Mouse (Mus musculus) myocyte (in vitro differentiated cells): ENCODE data around the gene Acer3.

Experiments used
- E2F4 ChIP-seq: IDR thresholded peaks from one replicate; pipeline ENCODE4 v1.6.1; 2011; ENCODE audit warnings: mild to moderate bottlenecking, control low read depth, moderate library complexity; ENCODE audit not compliant: insufficient read depth
- MAX ChIP-seq: IDR thresholded peaks from one replicate; pipeline ENCODE4 v1.6.1; 2011; ENCODE audit warnings: low read depth, mild to moderate bottlenecking, control low read depth
- MYOD1 ChIP-seq, 3 experiments: IDR thresholded peaks; one replicate each; pipeline ENCODE4 v1.6.1; 2011; ENCODE audit warnings: control low read depth in 2 of 3, low read depth in 2 of 3, mild to moderate bottlenecking in 2 of 3, moderate library complexity in 1 of 3; ENCODE audit not compliant: insufficient read length in 2 of 3, control insufficient read depth in 1 of 3
- POLR2A ChIP-seq: IDR thresholded peaks from one replicate; pipeline ENCODE4 v1.6.1; 2011; ENCODE audit warnings: low read depth, mild to moderate bottlenecking, control low read depth, moderate library complexity; ENCODE audit not compliant: insufficient read length
- POLR2AphosphoS2 ChIP-seq: IDR thresholded peaks from one replicate; pipeline ENCODE4 v1.6.1; 2011; ENCODE audit warnings: low read depth, control low read depth; ENCODE audit not compliant: insufficient read length
- TCF12 ChIP-seq: IDR thresholded peaks from one replicate; pipeline ENCODE4 v1.6.1; 2011; ENCODE audit warnings: mild to moderate bottlenecking, control low read depth; ENCODE audit not compliant: poor library complexity, insufficient read depth, severe bottlenecking
- USF1 ChIP-seq: IDR thresholded peaks from one replicate; pipeline ENCODE4 v1.6.1; 2011; ENCODE audit warnings: low read depth, mild to moderate bottlenecking, control low read depth, moderate library complexity

DNA sequence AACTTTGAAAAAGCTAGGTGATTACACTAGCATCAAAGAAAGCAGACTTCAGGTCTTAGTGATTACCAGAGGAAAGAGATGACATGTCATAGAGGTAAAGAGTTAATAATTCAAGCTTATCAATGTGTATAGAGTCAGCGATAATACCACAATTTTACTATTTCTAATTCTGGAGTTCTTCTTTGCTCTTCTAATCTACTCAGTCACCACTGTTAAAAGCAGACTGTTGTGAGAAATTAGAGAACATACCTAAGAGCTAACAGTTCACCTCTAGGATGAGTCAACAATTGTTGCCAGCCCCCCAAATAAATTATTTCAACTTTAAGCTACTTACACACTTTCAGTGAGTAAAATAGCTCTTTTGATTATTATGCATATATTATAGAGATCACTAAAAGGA, 28.1 kb downstream of the Acer3 start:
- no peak for TF ChIP-seq POLR2A
- TF ChIP-seq MYOD1 (IDR thresholded peaks at IDR 0.05; ENCODE audit: control insufficient read depth in 1 of 3, insufficient read length in 2 of 3, low read depth in 2 of 3) = no peak
- no peak for TF ChIP-seq E2F4
- TF ChIP-seq USF1 = no peak
- no peak for TF ChIP-seq MAX
- no peak for TF ChIP-seq TCF12
- no peak for TF ChIP-seq POLR2AphosphoS2
